Mouse (Mus musculus) forelimb bud, embryonic 11.5 days (tissue): ENCODE measurements at regions not wholly inside any gene's neighbourhood (a gene's known extent, or its start where the extent isn't known, plus 50 kb on each side); places are given as distances from the start of the nearest gene placed in this dataset.

Experiments used
- DNase-seq: peaks from one replicate; pipeline ENCODE4 v3.0.0-alpha.2; 2012; ENCODE audit warnings: low read depth, low spot score

GRCm38 (mm10) chr13:119263561-119263960 lies 164.8 kb upstream of the Paip1 start:
- DNase-seq: no peak

- no peak for DNase-seq
Observed at GRCm38 (mm10) chr13:119267608-119268300, 160.6 kb upstream of the Paip1 start.

- DNase-seq: no peak
Observed at GRCm38 (mm10) chr13:119268301-119268675, 160.1 kb upstream of the Paip1 start.

- DNase-seq: no peak
Observed at GRCm38 (mm10) chr13:119275500-119275899, 152.9 kb upstream of the Paip1 start.

GRCm38 (mm10) chr13:119277308-119277948 lies 151.0 kb upstream of the Paip1 start:
- no peak for DNase-seq

- no peak for DNase-seq
Observed at GRCm38 (mm10) chr13:119279449-119279848, 149.0 kb upstream of the Paip1 start.

- no peak for DNase-seq
Observed at GRCm38 (mm10) chr13:119280622-119281021, 147.8 kb upstream of the Paip1 start.

GRCm38 (mm10) chr13:119283448-119283847 lies 145.0 kb upstream of the Paip1 start:
- DNase-seq: peak; percentile 69

GRCm38 (mm10) chr13:119309238-119309637 lies 119.2 kb upstream of the Paip1 start:
- DNase-seq: no peak

- no peak for DNase-seq
Observed at GRCm38 (mm10) chr13:119310013-119310412, 118.4 kb upstream of the Paip1 start.

GRCm38 (mm10) chr13:119314356-119314755 lies 114.0 kb upstream of the Paip1 start:
- no peak for DNase-seq

GRCm38 (mm10) chr13:119318358-119318757 lies 110.0 kb upstream of the Paip1 start:
- no peak for DNase-seq

- DNase-seq: no peak
Observed at GRCm38 (mm10) chr13:119325510-119325909, 102.9 kb upstream of the Paip1 start.

- DNase-seq: no peak
Observed at GRCm38 (mm10) chr13:119326877-119327625, 101.3 kb upstream of the Paip1 start.

- no peak for DNase-seq
Observed at GRCm38 (mm10) chr13:119328731-119329130, 99.7 kb upstream of the Paip1 start.

GRCm38 (mm10) chr13:119331815-119332214 lies 96.6 kb upstream of the Paip1 start:
- no peak for DNase-seq

GRCm38 (mm10) chr13:119333915-119334314 lies 94.5 kb upstream of the Paip1 start:
- no peak for DNase-seq

GRCm38 (mm10) chr13:119337861-119338260 lies 90.5 kb upstream of the Paip1 start:
- DNase-seq: no peak

- DNase-seq: no peak
Observed at GRCm38 (mm10) chr13:119339016-119339415, 89.4 kb upstream of the Paip1 start.

- no peak for DNase-seq
Observed at GRCm38 (mm10) chr13:119339762-119340161, 88.6 kb upstream of the Paip1 start.

- peak; percentile 66 for DNase-seq
Observed at GRCm38 (mm10) chr13:119341833-119342232, 86.6 kb upstream of the Paip1 start.

GRCm38 (mm10) chr13:119342761-119343160 lies 85.6 kb upstream of the Paip1 start:
- DNase-seq: no peak

GRCm38 (mm10) chr13:119347988-119348387 lies 80.4 kb upstream of the Paip1 start:
- DNase-seq: no peak
